Comparison of ENCODE assay signal across 10 mouse cellular contexts in the genomic region with DNA sequence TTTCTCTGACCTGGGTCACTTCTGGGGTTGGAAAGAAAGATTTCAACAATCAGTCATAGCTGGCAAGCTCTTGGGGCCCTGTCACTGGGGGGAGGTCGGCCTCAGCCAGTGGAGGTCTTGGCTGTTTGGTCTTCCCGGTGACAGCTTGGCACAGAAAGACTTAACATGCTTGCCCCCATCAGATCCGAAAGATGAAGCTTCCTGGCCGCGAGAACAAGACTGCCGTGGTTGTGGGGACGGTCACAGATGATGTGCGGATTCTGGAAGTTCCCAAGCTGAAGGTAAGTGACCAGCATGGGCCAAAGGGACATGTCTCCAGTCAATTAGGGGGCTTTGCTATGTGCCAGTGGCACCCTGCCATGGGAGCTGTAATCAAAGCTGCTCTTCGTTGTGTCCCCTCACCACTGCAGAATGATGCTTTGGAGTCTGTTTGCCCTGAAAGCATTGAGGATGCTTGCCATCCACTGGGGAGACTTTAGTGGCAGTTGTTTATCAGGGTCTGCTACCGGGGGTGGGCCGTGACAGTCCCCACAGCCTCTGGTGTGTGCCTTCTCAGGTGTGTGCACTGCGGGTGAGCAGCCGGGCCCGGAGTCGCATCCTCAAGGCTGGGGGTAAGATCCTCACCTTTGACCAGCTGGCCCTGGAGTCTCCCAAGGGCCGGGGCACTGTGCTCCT. TPM values are rescaled to one million over a fixed set of nuclear protein-coding genes. Genes with fewer than 3 reads are reported as not detected.
DNase-seq lines count a peak whose midpoint lies in the region; ATAC-seq and TF ChIP-seq lines count a peak whose summit lies in the region.
"Had no signal": no experiment of that assay in that cellular context is flagged by ENCODE, and none has a peak within 500 bp of the region (broad histone marks: within the 10 kb centered on the region; RNA-seq: fewer than 3 reads in every experiment).

No protein-coding gene starts in this region.

- intact Hi-C loops in heart, postnatal 10 days (cut with DNase I) = loop anchor here (5.0 kb wide), 1 partner anchor 202 kb away; the partner anchor contains the start of genes Ccdc114 and Emp3

- peaks cover 56% of the 10 kb centered on the region for H3K4me1 ChIP-seq in heart, embryonic 10.5 days
- peaks cover 35% of the 10 kb centered on the region for H3K4me1 ChIP-seq in embryonic facial prominence, embryonic 13.5 days
- H3K4me1 ChIP-seq in limb, embryonic 14.5 days (ENCODE audit: control insufficient read depth, insufficient read depth, low read length) = peaks cover 24% of the 10 kb centered on the region

- ATAC-seq in embryonic facial prominence, embryonic 13.5 days (ENCODE audit: insufficient number of reproducible peaks, insufficient read depth, low FRiP score, low TSS enrichment, low read depth) = no peak
- ATAC-seq in limb, embryonic 14.5 days (ENCODE audit: low FRiP score, low read depth) = no peak
- no peak for ATAC-seq in erythroid progenitor cell, adult 5-6 weeks (replicated peaks; ENCODE audit: low FRiP score, poor library complexity, severe bottlenecking)
- ATAC-seq in megakaryocyte-erythroid progenitor cell, adult 5-6 weeks (replicated peaks; ENCODE audit: low FRiP score, low TSS enrichment, poor library complexity, severe bottlenecking) = no peak

- 93% methylated on average over 16 of the region's 16 CpGs for WGBS in heart, embryonic 10.5 days
- 90% methylated on average over 16 of the region's 16 CpGs for WGBS in embryonic facial prominence, embryonic 13.5 days
- 90% methylated on average over 15 of the region's 16 CpGs for WGBS in limb, embryonic 14.5 days

- no peak for TF ChIP-seq POLR2A in limb, embryonic 14.5 days (IDR thresholded peaks at IDR 0.05; ENCODE audit: borderline replicate concordance, extremely low read depth, insufficient read depth, insufficient read length)

- H3K9me3 ChIP-seq in heart, embryonic 10.5 days = no peaks in the 10 kb centered on the region
- H3K9me3 ChIP-seq in embryonic facial prominence, embryonic 13.5 days = no peaks in the 10 kb centered on the region
- no peaks in the 10 kb centered on the region for H3K9me3 ChIP-seq in limb, embryonic 14.5 days (ENCODE audit: control insufficient read depth, low read length)

- H3K79me2 ChIP-seq in C2C12 (ENCODE audit: control insufficient read depth, insufficient read depth) = peaks cover 66% of the 10 kb centered on the region

- no peaks in the 10 kb centered on the region for H3K27me3 ChIP-seq in heart, embryonic 10.5 days (ENCODE audit: insufficient read depth, poor library complexity, severe bottlenecking)
- no peaks in the 10 kb centered on the region for H3K27me3 ChIP-seq in C2C12 (ENCODE audit: control insufficient read depth, insufficient read depth, insufficient read length)
- no peaks in the 10 kb centered on the region for H3K27me3 ChIP-seq in embryonic facial prominence, embryonic 13.5 days
- no peaks in the 10 kb centered on the region for H3K27me3 ChIP-seq in limb, embryonic 14.5 days (ENCODE audit: control insufficient read depth, insufficient read depth, low read length)

- no peak for DNase-seq in heart, embryonic 10.5 days (ENCODE audit: low spot score)
- DNase-seq in heart, postnatal 10 days = no peak
- DNase-seq in limb, embryonic 14.5 days (ENCODE audit: low spot score) = no peak
- DNase-seq in layer of hippocampus, postnatal 14 days (ENCODE audit: low spot score in 2 of 2) = no peak
- DNase-seq: left cerebral cortex, postnatal 4 days had no signal

- H3K4me2 ChIP-seq in embryonic facial prominence, embryonic 13.5 days = peak overlapping the region; percentile 93
- peak overlapping the region; percentile 89; the same call in 1 of the 2 replicates for H3K4me2 ChIP-seq in limb, embryonic 14.5 days (replicated peaks; ENCODE audit: low read depth, low read length, severe bottlenecking)

- peak overlapping the region; percentile 99 for H3K9ac ChIP-seq in embryonic facial prominence, embryonic 13.5 days
- 0 out of 2 replicates have a peak overlapping the region, but pooled peaks have one; percentile 96 for H3K9ac ChIP-seq in limb, embryonic 14.5 days (ENCODE audit: low read depth, low read length, severe bottlenecking)

- peak overlapping the region; percentile 31 for H3ac ChIP-seq in C2C12 (ENCODE audit: control insufficient read depth, insufficient read length, low read depth)

- peaks cover 61% of the 10 kb centered on the region for H3K36me3 ChIP-seq in heart, embryonic 10.5 days
- H3K36me3 ChIP-seq in C2C12 (ENCODE audit: control insufficient read depth, insufficient read depth) = peaks cover 49% of the 10 kb centered on the region
- peaks cover 59% of the 10 kb centered on the region for H3K36me3 ChIP-seq in embryonic facial prominence, embryonic 13.5 days
- peaks cover 62% of the 10 kb centered on the region for H3K36me3 ChIP-seq in limb, embryonic 14.5 days (ENCODE audit: control insufficient read depth, insufficient read depth, low read length)

- H3K79me3 ChIP-seq in C2C12 (ENCODE audit: low read depth) = peaks cover 44% of the 10 kb centered on the region

- peak overlapping the region; percentile 99 for H3K4me3 ChIP-seq in heart, embryonic 10.5 days
- H3K4me3 ChIP-seq in C2C12 (ENCODE audit: insufficient read depth, poor library complexity, severe bottlenecking) = peak overlapping the region; percentile 71
- H3K4me3 ChIP-seq in embryonic facial prominence, embryonic 13.5 days = peak overlapping the region; percentile 83; the same call in 1 of the 2 replicates
- peak overlapping the region; percentile 77; the same call in 1 of the 2 replicates for H3K4me3 ChIP-seq in limb, embryonic 14.5 days (replicated peaks; ENCODE audit: low read length)

- no peak for TF ChIP-seq CTCF in C2C12 (IDR thresholded peaks at IDR 0.05; ENCODE audit: control insufficient read depth, insufficient read depth, insufficient read length)

- no peak overlapping the region for H3K27ac ChIP-seq in heart, embryonic 10.5 days
- no peak overlapping the region for H3K27ac ChIP-seq in embryonic facial prominence, embryonic 13.5 days
- H3K27ac ChIP-seq in limb, embryonic 14.5 days (replicated peaks; ENCODE audit: low read depth, low read length) = no peak overlapping the region

RNA-seq across cellular contexts. Expression of gene Fam83e, which starts 1.1 kb away (rescaled TPM):
- 0.76 and 1.2 TPM in 2 replicates for polyA plus RNA-seq in heart, embryonic 10.5 days (2016; fragmentation: Nextera tagmentation; extraction: Ambion mirVana)
- under 1 TPM; 0.10 to 0.12 TPM for total RNA-seq in heart, postnatal 10 days (2021)
- polyA plus RNA-seq in C2C12 (2012; fragmentation: generic; extraction: Trizol) = 0.48 TPM
- 1.4 and 1.5 TPM in 2 replicates for polyA plus RNA-seq in embryonic facial prominence, embryonic 13.5 days (2015; fragmentation: Nextera tagmentation; extraction: Ambion mirVana)
- polyA plus RNA-seq in limb, embryonic 14.5 days (2012; rRNA removed) = 0.92 and 0.95 TPM in 2 replicates
- polyA plus RNA-seq in limb, embryonic 14.5 days (2014; fragmentation: Nextera tagmentation; extraction: Ambion mirVana) = 0.30 and 0.48 TPM in 2 replicates
- not detected in 2 replicates for total RNA-seq in erythroid progenitor cell, adult 5-6 weeks (2015; ENCODE audit: low replicate concordance)
- not detected in 2 replicates for total RNA-seq in erythroid progenitor cell, adult 5-6 weeks (2017; ENCODE audit: low replicate concordance)
- 1.1 and 2.1 TPM in 2 replicates for total RNA-seq in megakaryocyte-erythroid progenitor cell, adult 5-6 weeks (2014; fragmentation: Nextera tagmentation)
- total RNA-seq in megakaryocyte-erythroid progenitor cell, adult 5-6 weeks (2017) = 0.61 and 2.9 TPM in 2 replicates
- total RNA-seq in layer of hippocampus, postnatal 14 days (2021) = under 1 TPM; 0.48 to 0.60 TPM

RNA-seq across cellular contexts. Expression of gene Sphk2, which starts 2.1 kb away (rescaled TPM):
- 24.7 and 29.3 TPM in 2 replicates for polyA plus RNA-seq in heart, embryonic 10.5 days (2016; fragmentation: Nextera tagmentation; extraction: Ambion mirVana)
- total RNA-seq in heart, postnatal 10 days (2021) = 10 to 100 TPM; 17.4 to 20.1 TPM
- polyA plus RNA-seq in C2C12 (2012; fragmentation: generic; extraction: Trizol) = 16.9 TPM
- polyA plus RNA-seq in embryonic facial prominence, embryonic 13.5 days (2015; fragmentation: Nextera tagmentation; extraction: Ambion mirVana) = 34.4 and 34.9 TPM in 2 replicates
- 36.9 and 48.5 TPM in 2 replicates for polyA plus RNA-seq in limb, embryonic 14.5 days (2012; rRNA removed)
- polyA plus RNA-seq in limb, embryonic 14.5 days (2014; fragmentation: Nextera tagmentation; extraction: Ambion mirVana) = 27.5 and 29.2 TPM in 2 replicates
- 9.6 and 12.6 TPM in 2 replicates for total RNA-seq in erythroid progenitor cell, adult 5-6 weeks (2015; ENCODE audit: low replicate concordance)
- 4.8 and 9.4 TPM in 2 replicates for total RNA-seq in erythroid progenitor cell, adult 5-6 weeks (2017; ENCODE audit: low replicate concordance)
- 16.3 and 19.8 TPM in 2 replicates for total RNA-seq in megakaryocyte-erythroid progenitor cell, adult 5-6 weeks (2014; fragmentation: Nextera tagmentation)
- total RNA-seq in megakaryocyte-erythroid progenitor cell, adult 5-6 weeks (2017) = 7.5 and 7.8 TPM in 2 replicates
- 10 to 100 TPM; 30.5 to 31.4 TPM for total RNA-seq in layer of hippocampus, postnatal 14 days (2021)

RNA-seq across cellular contexts. Expression of gene Rpl18, which starts 4.6 kb away (rescaled TPM):
- polyA plus RNA-seq in heart, embryonic 10.5 days (2016; fragmentation: Nextera tagmentation; extraction: Ambion mirVana) = 860 and 1,046 TPM in 2 replicates
- total RNA-seq in heart, postnatal 10 days (2021) = 100 to 1,000 TPM; 698 to 700 TPM
- polyA plus RNA-seq in C2C12 (2012; fragmentation: generic; extraction: Trizol) = 4,453 TPM
- polyA plus RNA-seq in embryonic facial prominence, embryonic 13.5 days (2015; fragmentation: Nextera tagmentation; extraction: Ambion mirVana) = 936 and 1,128 TPM in 2 replicates
- 1,056 and 1,196 TPM in 2 replicates for polyA plus RNA-seq in limb, embryonic 14.5 days (2012; rRNA removed)
- 1,210 and 1,246 TPM in 2 replicates for polyA plus RNA-seq in limb, embryonic 14.5 days (2014; fragmentation: Nextera tagmentation; extraction: Ambion mirVana)
- total RNA-seq in erythroid progenitor cell, adult 5-6 weeks (2015; ENCODE audit: low replicate concordance) = 522 and 544 TPM in 2 replicates
- 281 and 297 TPM in 2 replicates for total RNA-seq in erythroid progenitor cell, adult 5-6 weeks (2017; ENCODE audit: low replicate concordance)
- total RNA-seq in megakaryocyte-erythroid progenitor cell, adult 5-6 weeks (2014; fragmentation: Nextera tagmentation) = 2,679 and 3,223 TPM in 2 replicates
- 1,594 and 2,062 TPM in 2 replicates for total RNA-seq in megakaryocyte-erythroid progenitor cell, adult 5-6 weeks (2017)
- total RNA-seq in layer of hippocampus, postnatal 14 days (2021) = 100 to 1,000 TPM; 423 to 452 TPM

RNA-seq across cellular contexts. Expression of gene Spaca4, which starts 5.7 kb away (rescaled TPM):
- polyA plus RNA-seq in heart, embryonic 10.5 days (2016; fragmentation: Nextera tagmentation; extraction: Ambion mirVana) = not detected in 2 replicates
- not detected for total RNA-seq in heart, postnatal 10 days (2021)
- polyA plus RNA-seq in C2C12 (2012; fragmentation: generic; extraction: Trizol) = 0.33 TPM
- polyA plus RNA-seq in embryonic facial prominence, embryonic 13.5 days (2015; fragmentation: Nextera tagmentation; extraction: Ambion mirVana) = not detected in 2 replicates
- not detected in 2 replicates for polyA plus RNA-seq in limb, embryonic 14.5 days (2012; rRNA removed)
- not detected in 2 replicates for polyA plus RNA-seq in limb, embryonic 14.5 days (2014; fragmentation: Nextera tagmentation; extraction: Ambion mirVana)
- total RNA-seq in erythroid progenitor cell, adult 5-6 weeks (2015; ENCODE audit: low replicate concordance) = not detected in 2 replicates
- total RNA-seq in erythroid progenitor cell, adult 5-6 weeks (2017; ENCODE audit: low replicate concordance) = not detected in 2 replicates
- total RNA-seq in megakaryocyte-erythroid progenitor cell, adult 5-6 weeks (2014; fragmentation: Nextera tagmentation) = not detected in 2 replicates
- total RNA-seq in megakaryocyte-erythroid progenitor cell, adult 5-6 weeks (2017) = not detected in 2 replicates
- not detected for total RNA-seq in layer of hippocampus, postnatal 14 days (2021)
- total RNA-seq: left cerebral cortex, postnatal 4 days had no signal
- polyA plus RNA-seq: heart, embryonic 16.5 days had no signal

RNA-seq across cellular contexts. Expression of gene Dbp, which starts 15.0 kb away (rescaled TPM):
- 2.7 and 3.2 TPM in 2 replicates for polyA plus RNA-seq in heart, embryonic 10.5 days (2016; fragmentation: Nextera tagmentation; extraction: Ambion mirVana)
- 10 to 100 TPM; 22.7 to 29.8 TPM for total RNA-seq in heart, postnatal 10 days (2021)
- 5.6 TPM for polyA plus RNA-seq in C2C12 (2012; fragmentation: generic; extraction: Trizol)
- polyA plus RNA-seq in embryonic facial prominence, embryonic 13.5 days (2015; fragmentation: Nextera tagmentation; extraction: Ambion mirVana) = 7.8 and 10.2 TPM in 2 replicates
- 15.1 and 16.8 TPM in 2 replicates for polyA plus RNA-seq in limb, embryonic 14.5 days (2012; rRNA removed)
- polyA plus RNA-seq in limb, embryonic 14.5 days (2014; fragmentation: Nextera tagmentation; extraction: Ambion mirVana) = 7.0 and 8.9 TPM in 2 replicates
- total RNA-seq in erythroid progenitor cell, adult 5-6 weeks (2015; ENCODE audit: low replicate concordance) = 1.3 and 2.5 TPM in 2 replicates
- total RNA-seq in erythroid progenitor cell, adult 5-6 weeks (2017; ENCODE audit: low replicate concordance) = 1.7 and 2.6 TPM in 2 replicates
- 7.1 and 9.1 TPM in 2 replicates for total RNA-seq in megakaryocyte-erythroid progenitor cell, adult 5-6 weeks (2014; fragmentation: Nextera tagmentation)
- total RNA-seq in megakaryocyte-erythroid progenitor cell, adult 5-6 weeks (2017) = 5.6 and 6.2 TPM in 2 replicates
- 10 to 100 TPM; 49.7 to 59.1 TPM for total RNA-seq in layer of hippocampus, postnatal 14 days (2021)
